Mouse (Mus musculus): ENCODE measurements around the gene Pik3cg.
A peak's percentile ranks its signal among the peaks of the same experiment; 100 is the strongest.
"Not testable (repeated sequence)": the region's sequence is repeated elsewhere in the genome, so short reads cannot be mapped to it uniquely, and the experiment has no call there.

The Pik3cg gene

GRCm38 (mm10) chr12:32207948-32208891, at the start of gene Pik3cg:
Pik3cg (minus strand) TSS chr12:32208659.
- DNase-seq, result peak; percentile 6

- DNase-seq, result no peak
Measured at GRCm38 (mm10) chr12:32248483-32248882, 40.0 kb upstream of the Pik3cg start.

- DNase-seq, result peak; percentile 30
Measured at GRCm38 (mm10) chr12:32245566-32246233, 37.2 kb upstream of the Pik3cg start.

- DNase-seq, result no peak
Measured at GRCm38 (mm10) chr12:32243586-32243985, 35.1 kb upstream of the Pik3cg start.

- not testable (repeated sequence) for DNase-seq
Measured at GRCm38 (mm10) chr12:32239134-32239533, 30.7 kb upstream of the Pik3cg start.

- no peak for DNase-seq
Measured at GRCm38 (mm10) chr12:32238433-32238832, 30.0 kb upstream of the Pik3cg start.

- DNase-seq, result no peak
Measured at GRCm38 (mm10) chr12:32237839-32238238, 29.4 kb upstream of the Pik3cg start.

GRCm38 (mm10) chr12:32237139-32237538, 28.7 kb upstream of the Pik3cg start:
- DNase-seq, result no peak

GRCm38 (mm10) chr12:32236450-32236849, 28.0 kb upstream of the Pik3cg start:
- no peak for DNase-seq

- DNase-seq, result no peak
Measured at GRCm38 (mm10) chr12:32233871-32234270, 25.4 kb upstream of the Pik3cg start.

GRCm38 (mm10) chr12:32231398-32231797, 22.9 kb upstream of the Pik3cg start:
- DNase-seq, result no peak

- DNase-seq, result no peak
Measured at GRCm38 (mm10) chr12:32223629-32224028, 15.2 kb upstream of the Pik3cg start.

GRCm38 (mm10) chr12:32222758-32223385, 14.4 kb upstream of the Pik3cg start:
- DNase-seq, result no peak

- DNase-seq, result no peak
Measured at GRCm38 (mm10) chr12:32220387-32220786, 11.9 kb upstream of the Pik3cg start.

GRCm38 (mm10) chr12:32215143-32215542, 6.7 kb upstream of the Pik3cg start:
- no peak for DNase-seq

- no peak for DNase-seq
Measured at GRCm38 (mm10) chr12:32212702-32213101, 4.2 kb upstream of the Pik3cg start.

- DNase-seq, result no peak
Measured at GRCm38 (mm10) chr12:32212156-32212555, 3.7 kb upstream of the Pik3cg start.

GRCm38 (mm10) chr12:32211257-32211656, 2.8 kb upstream of the Pik3cg start:
- DNase-seq, result no peak

- no peak for DNase-seq
Measured at GRCm38 (mm10) chr12:32208951-32209350, 492 bp upstream of the Pik3cg start.

- no peak for DNase-seq
Measured at GRCm38 (mm10) chr12:32207141-32207540, 1.3 kb downstream of the Pik3cg start.

GRCm38 (mm10) chr12:32203695-32204094, 4.8 kb downstream of the Pik3cg start:
- no peak for DNase-seq

- no peak for DNase-seq
Measured at GRCm38 (mm10) chr12:32202583-32202982, 5.9 kb downstream of the Pik3cg start.

GRCm38 (mm10) chr12:32201932-32202331, 6.5 kb downstream of the Pik3cg start:
- DNase-seq, result no peak

Data from kidney, adult 18-20 months (tissue).